Mouse (Mus musculus) olfactory bulb, adult 2 months (tissue): ENCODE results near the gene 4933415A04Rik. TPM values are rescaled to one million over a fixed set of nuclear protein-coding genes. Genes with fewer than 3 reads are reported as not detected.
A peak's percentile ranks its signal among the peaks of the same experiment; 100 is the strongest.

Source experiments
- H3K27ac ChIP-seq: fragments of 200-500 bp; 2 replicates; pipeline ENCODE4 v1.5.1; 2012; ENCODE audit warnings: low read depth, low read length; ENCODE audit not compliant: insufficient read depth
- H3K4me1 ChIP-seq: fragments of 200-500 bp; 2 replicates; pipeline ENCODE4 v1.6.1; 2012; ENCODE audit warnings: low read length; ENCODE audit not compliant: control insufficient read depth, insufficient read depth
- H3K4me3 ChIP-seq: fragments of 200-500 bp; 2 replicates; pipeline ENCODE4 v1.5.1; 2012; ENCODE audit warnings: mild to moderate bottlenecking, low read depth, low read length, moderate library complexity; ENCODE audit not compliant: insufficient read depth
- CTCF ChIP-seq: fragments of 200-500 bp; IDR thresholded peaks from 2 replicates; pipeline ENCODE4 v1.5.1; 2012; ENCODE audit warnings: low read depth, mild to moderate bottlenecking, low read length, moderate library complexity; ENCODE audit not compliant: insufficient read depth
- POLR2A ChIP-seq: fragments of 200-500 bp; IDR thresholded peaks from 2 replicates; pipeline ENCODE4 v1.6.1; 2012; ENCODE audit warnings: mild to moderate bottlenecking, low read depth, low read length, moderate library complexity; ENCODE audit not compliant: insufficient read depth
- WGBS: fragments of 180-500 bp; shearing (Covaris S2); methylation state at CpG from one replicate; pipeline ENCODE4 v1.1.7; 2018; 5-methylcytosine and 5-hydroxymethylcytosine counted together
- polyA plus RNA-seq: library from polyadenylated mRNA; stranded (reverse); fragments of >200 nt; gene quantifications from 2 replicates; pipeline ENCODE4 v1.2.4, GENCODE M21; 2012; ENCODE audit warnings: low replicate concordance; ENCODE audit not compliant: missing spikeins, insufficient read depth, insufficient read length

4933415A04Rik gene
- polyA plus RNA-seq, 1 experiment: not detected

- TF ChIP-seq CTCF (no peak), POLR2A (no peak)
- Histone ChIP-seq H3K4me1 (no peaks in the 10 kb centered on the region), H3K4me3 (no peak overlapping the region), H3K27ac (no peak overlapping the region)
- 79% methylated on average over 6 of the region's 6 CpGs for WGBS
These were observed 2.8 kb downstream of the 4933415A04Rik start for GRCm38 (mm10) chr11:43589530-43590072.

GRCm38 (mm10) chr11:43601440-43601839 is 14.6 kb downstream of the 4933415A04Rik start, which contains the start of gene Fabp6:
TSS of gene Fabp6 (minus strand) at chr11:43601540.
- H3K27ac ChIP-seq: no peak within 1 kb of the TSS
- H3K4me3 ChIP-seq: no peak within 1 kb of the TSS
- WGBS: 94% methylated on average over 5 of the region's 5 CpGs
- TF ChIP-seq POLR2A (no peak), CTCF (no peak)
- H3K4me1 ChIP-seq: no peaks in the 10 kb centered on the region

- H3K27ac ChIP-seq: no peak overlapping the region
- TF ChIP-seq CTCF (no peak), POLR2A (no peak)
- H3K4me1 ChIP-seq: no peaks in the 10 kb centered on the region
- no peak overlapping the region for H3K4me3 ChIP-seq
- WGBS: 96% methylated on average over 2 of the region's 2 CpGs
These were observed 17.4 kb downstream of the 4933415A04Rik start for GRCm38 (mm10) chr11:43604207-43604606.

GRCm38 (mm10) chr11:43604891-43605290 is 18.1 kb downstream of the 4933415A04Rik start:
- 93% methylated on average over 6 of the region's 6 CpGs for WGBS
- H3K27ac ChIP-seq: no peak overlapping the region
- no peak for TF ChIP-seq CTCF
- TF ChIP-seq POLR2A: no peak
- H3K4me1 ChIP-seq: no peaks in the 10 kb centered on the region
- no peak overlapping the region for H3K4me3 ChIP-seq

GRCm38 (mm10) chr11:43605859-43606258 is 19.0 kb downstream of the 4933415A04Rik start:
- Histone ChIP-seq H3K4me3 (no peak overlapping the region), H3K27ac (no peak overlapping the region), H3K4me1 (no peaks in the 10 kb centered on the region)
- 92% methylated on average over 6 of the region's 6 CpGs for WGBS
- TF ChIP-seq CTCF (no peak), POLR2A (no peak)

GRCm38 (mm10) chr11:43608440-43608839 is 21.6 kb downstream of the 4933415A04Rik start:
- WGBS: 28% methylated on average over 3 of the region's 3 CpGs
- Histone ChIP-seq H3K27ac (no peak overlapping the region), H3K4me3 (no peak overlapping the region), H3K4me1 (peaks cover 7% of the 10 kb centered on the region)
- TF ChIP-seq POLR2A: no peak
- no peak for TF ChIP-seq CTCF

GRCm38 (mm10) chr11:43610006-43610661 is 23.3 kb downstream of the 4933415A04Rik start:
- Histone ChIP-seq H3K4me1 (peaks cover 7% of the 10 kb centered on the region), H3K27ac (no peak overlapping the region), H3K4me3 (no peak overlapping the region)
- no peak for TF ChIP-seq POLR2A
- TF ChIP-seq CTCF: no peak
- WGBS: 75% methylated on average over 10 of the region's 10 CpGs

- Histone ChIP-seq H3K4me3 (no peak overlapping the region), H3K4me1 (peaks cover 7% of the 10 kb centered on the region), H3K27ac (no peak overlapping the region)
- 83% methylated on average over 5 of the region's 5 CpGs for whole genome bisulfite sequencing
- TF ChIP-seq CTCF (no peak), POLR2A (no peak)
These were observed 23.8 kb downstream of the 4933415A04Rik start for GRCm38 (mm10) chr11:43610662-43611033.

- Histone ChIP-seq H3K4me3 (no peak overlapping the region), H3K4me1 (peaks cover 11% of the 10 kb centered on the region), H3K27ac (no peak overlapping the region)
- TF ChIP-seq CTCF (peak; percentile 52; the same call in 1 of the 2 replicates), POLR2A (no peak)
- 21% methylated on average over 12 of the region's 12 CpGs for whole genome bisulfite sequencing
These were observed 26.1 kb downstream of the 4933415A04Rik start for GRCm38 (mm10) chr11:43612834-43613488.
